Mouse (Mus musculus) monocyte, adult 5-6 weeks (primary cell): ENCODE results near the gene Ano3. TPM values are rescaled to one million over a fixed set of nuclear protein-coding genes. Genes with fewer than 3 reads are reported as not detected.

Experiments
- ATAC-seq: fragments of 153-309, 156-312 bp; replicated peaks from 2 replicates; pipeline ENCODE4 v1.8.0; 2017; ENCODE audit warnings: mild to moderate bottlenecking; ENCODE audit not compliant: low TSS enrichment, insufficient number of reproducible peaks, severe bottlenecking, poor library complexity, low FRiP score
- total RNA-seq: library from RNA; stranded (forward); fragments of 200-1000, 200-491, 200-594 nt; gene quantifications from 3 replicates; pipeline ENCODE4 v1.2.3, GENCODE M21; 2017

Gene Ano3
- total RNA-seq, 1 experiment from 2014 or later: not detected

DNA sequence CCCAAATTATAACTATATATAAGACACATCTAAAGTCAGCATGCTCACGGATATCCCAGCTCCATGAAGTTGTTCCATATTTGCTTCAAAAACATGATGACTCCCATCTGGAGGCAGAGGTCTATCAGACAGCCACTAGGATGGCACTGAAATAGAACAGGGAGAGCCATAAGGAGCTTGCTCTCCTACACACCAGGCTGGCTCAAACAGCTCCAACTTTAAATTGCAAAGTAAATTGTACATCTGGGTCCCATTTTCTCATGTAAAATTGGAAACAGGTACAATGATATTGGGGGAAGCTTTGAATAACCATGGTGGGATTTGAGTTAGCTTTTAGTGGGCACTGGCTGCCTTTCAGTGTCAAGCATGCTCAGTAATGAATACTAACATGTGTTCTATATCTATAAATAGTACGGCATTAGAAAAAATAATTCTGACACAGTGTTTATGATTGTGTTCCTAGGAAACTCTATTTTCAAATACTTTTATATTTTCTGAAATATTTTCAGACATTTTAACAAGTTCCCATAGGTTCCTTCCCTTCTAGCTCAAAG, 279.6 kb downstream of the Ano3 start:
- ATAC-seq: no peak

DNA sequence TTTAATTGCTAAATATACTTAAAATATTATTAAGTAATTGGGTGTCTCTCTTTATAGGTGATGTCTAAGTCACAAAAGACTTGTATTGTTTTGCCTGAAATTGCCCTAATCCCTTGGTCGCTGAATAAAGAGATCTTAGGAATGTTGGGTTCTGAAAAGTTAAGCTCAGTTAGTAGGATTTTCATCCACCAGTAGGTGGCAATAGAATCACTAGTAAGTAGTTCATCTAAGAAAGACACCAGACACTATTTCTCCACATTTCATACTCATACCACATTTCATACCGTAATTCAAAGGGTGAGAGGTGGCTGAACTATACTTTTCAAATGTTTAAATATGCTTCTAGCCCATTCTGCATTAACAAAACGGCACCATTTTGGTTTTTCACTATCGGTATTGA, 287.4 kb downstream of the Ano3 start:
- no peak for ATAC-seq

GRCm38 (mm10) chr2:110644846-110645245, 305.9 kb downstream of the Ano3 start:
- ATAC-seq: no peak

DNA sequence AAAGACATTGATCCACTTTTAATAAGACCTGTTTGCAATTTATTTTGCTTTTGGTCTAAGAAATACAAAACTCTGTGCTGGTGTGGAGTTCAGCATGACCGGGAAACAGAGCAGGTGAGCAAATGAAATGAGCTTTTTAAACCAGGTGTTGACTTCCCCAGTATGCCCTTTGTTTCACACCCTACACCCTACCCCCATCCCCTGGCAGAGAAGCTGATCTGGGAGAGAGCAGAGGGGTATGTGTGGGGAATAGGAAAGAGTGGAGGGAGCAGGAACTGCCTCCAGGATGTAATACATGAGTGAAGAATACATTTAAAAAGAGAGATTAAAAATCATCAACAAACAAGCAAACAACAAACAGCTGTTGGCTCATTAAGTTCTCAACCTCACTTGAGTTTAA, 306.4 kb downstream of the Ano3 start:
- ATAC-seq: no peak

Other genes with a start within 250 kb of the Ano3 start
- not detected in 3 replicates for gene Muc15, start 229.6 kb downstream of the Ano3 start, total RNA-seq
- 4.3 TPM in 1 of 3 replicates, not detected in the others for gene Gm13941, start 155.1 kb upstream of the Ano3 start, total RNA-seq
- gene Gm15130, start 202.0 kb upstream of the Ano3 start, total RNA-seq: not detected in 3 replicates